Mouse (Mus musculus) brain, embryonic 14.5 days (tissue): Measurements from ENCODE around the gene Slc25a42.

ENCODE experiments used
- CTCF ChIP-seq: fragments of 200-500 bp; IDR thresholded peaks from 2 replicates; pipeline ENCODE4 v1.5.1; 2012; ENCODE audit warnings: inconsistent platforms, mild to moderate bottlenecking, moderate library complexity, borderline replicate concordance; ENCODE audit not compliant: insufficient read depth, insufficient read length; ENCODE audit errors: extremely low read depth
- POLR2A ChIP-seq: fragments of 200-500 bp; IDR thresholded peaks from 2 replicates; pipeline ENCODE4 v1.6.1; 2012; ENCODE audit warnings: mild to moderate bottlenecking, inconsistent platforms, borderline replicate concordance; ENCODE audit not compliant: poor library complexity, insufficient read depth, insufficient read length, severe bottlenecking; ENCODE audit errors: extremely low read depth

DNA sequence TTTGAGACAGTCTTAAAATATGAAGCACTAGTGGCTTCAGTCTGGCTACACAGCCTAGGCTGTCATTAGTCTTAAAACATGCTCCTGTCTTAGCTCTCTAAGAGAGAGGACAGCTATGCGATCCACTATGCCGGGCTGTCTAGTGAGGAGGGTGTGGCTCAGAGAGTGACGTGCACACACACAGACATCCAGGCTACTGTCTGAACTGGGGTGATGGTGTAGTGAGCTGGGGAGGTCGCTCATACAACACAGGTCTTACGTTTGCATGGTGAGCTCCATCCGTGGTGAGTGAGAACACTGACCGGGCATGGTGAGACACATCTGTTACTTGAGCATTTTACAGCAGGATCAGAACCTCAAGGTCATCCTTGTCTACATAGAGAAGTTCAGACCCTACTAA, 40.9 kb downstream of the Slc25a42 start:
- TF ChIP-seq POLR2A (no peak), CTCF (no peak)
